ENCODE assay signal across 26 mouse cellular contexts in the genomic region with DNA sequence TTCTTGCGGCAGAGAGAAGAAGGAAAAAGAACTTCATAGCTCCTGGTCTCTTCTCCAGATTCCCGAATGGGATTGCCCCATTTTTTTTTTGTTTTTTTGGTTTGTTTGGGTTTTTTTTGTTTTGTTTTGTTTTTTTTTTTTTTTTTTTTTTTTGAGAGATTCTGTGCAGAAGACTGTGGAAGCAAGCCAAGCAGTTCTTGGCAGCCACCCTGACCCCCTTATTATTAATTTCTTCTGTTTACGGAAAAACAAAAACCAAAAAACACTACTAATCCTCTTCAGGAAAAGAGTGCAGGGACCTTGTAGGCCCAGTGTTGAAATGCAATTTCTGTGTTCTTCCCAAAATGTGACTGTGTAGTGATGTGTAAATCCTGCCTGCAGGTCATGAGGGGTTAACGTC.
DNase-seq lines count a peak whose midpoint lies in the region; ATAC-seq and TF ChIP-seq lines count a peak whose summit lies in the region.
"Had no signal": no experiment of that assay in that cellular context is flagged by ENCODE, and none has a peak within 500 bp of the region (broad histone marks: within the 10 kb centered on the region; RNA-seq: fewer than 3 reads in every experiment).

No protein-coding gene starts in this region.

- no peak overlapping the region for H3K27ac ChIP-seq in kidney, embryonic 16.5 days (ENCODE audit: low read length)
- H3K27ac ChIP-seq in lung, postnatal 0 days (ENCODE audit: low read length) = no peak overlapping the region
- H3K27ac ChIP-seq: embryonic facial prominence, embryonic 12.5 days; embryonic facial prominence, embryonic 15.5 days; gastrocnemius, adult 2 months; heart, adult 2 months; heart, embryonic 10.5 days; heart, embryonic 13.5 days; hindbrain, embryonic 14.5 days had no signal

- no peak overlapping the region for H3K4me3 ChIP-seq in kidney, embryonic 16.5 days (ENCODE audit: low read length)
- H3K4me3 ChIP-seq in lung, postnatal 0 days (ENCODE audit: low read depth, low read length) = no peak overlapping the region
- H3K4me3 ChIP-seq: embryonic facial prominence, embryonic 12.5 days; embryonic facial prominence, embryonic 15.5 days; gastrocnemius, adult 2 months; heart, adult 2 months; heart, embryonic 10.5 days; heart, embryonic 13.5 days had no signal

- no peak overlapping the region for H3K9ac ChIP-seq in kidney, embryonic 16.5 days (replicated peaks; ENCODE audit: low read length)
- no peak overlapping the region for H3K9ac ChIP-seq in lung, postnatal 0 days (replicated peaks; ENCODE audit: low read depth)
- H3K9ac ChIP-seq: embryonic facial prominence, embryonic 12.5 days; embryonic facial prominence, embryonic 15.5 days; forebrain, postnatal 0 days; heart, embryonic 13.5 days; hindbrain, embryonic 14.5 days had no signal

- H3K4me1 ChIP-seq in kidney, embryonic 16.5 days (ENCODE audit: insufficient read depth, low read length) = peaks cover 2% of the 10 kb centered on the region; the same call in 1 of the 2 replicates
- no peaks in the 10 kb centered on the region for H3K4me1 ChIP-seq in lung, postnatal 0 days (ENCODE audit: insufficient read depth, low read depth, low read length)
- H3K4me1 ChIP-seq: embryonic facial prominence, embryonic 12.5 days had no signal

- no peak for TF ChIP-seq EP300 in lung, postnatal 0 days (IDR thresholded peaks at IDR 0.05)

- no peaks in the 10 kb centered on the region for H3K27me3 ChIP-seq in kidney, embryonic 16.5 days (ENCODE audit: insufficient read depth, low read length)
- H3K27me3 ChIP-seq in lung, postnatal 0 days (replicated peaks; ENCODE audit: insufficient read depth, low read length) = no peaks in the 10 kb centered on the region
- H3K27me3 ChIP-seq: embryonic facial prominence, embryonic 12.5 days; embryonic facial prominence, embryonic 15.5 days; heart, embryonic 13.5 days had no signal

- 65% methylated on average over 4 of the region's 4 CpGs for WGBS in kidney, embryonic 16.5 days
- 62% methylated on average over 4 of the region's 4 CpGs for WGBS in lung, postnatal 0 days

- no peaks in the 10 kb centered on the region for H3K36me3 ChIP-seq in kidney, embryonic 16.5 days (ENCODE audit: insufficient read depth, low read length)
- no peaks in the 10 kb centered on the region for H3K36me3 ChIP-seq in lung, postnatal 0 days (ENCODE audit: insufficient read depth, low read length)
- H3K36me3 ChIP-seq: embryonic facial prominence, embryonic 12.5 days; embryonic facial prominence, embryonic 15.5 days; heart, embryonic 10.5 days; heart, embryonic 13.5 days had no signal

- no peak for ATAC-seq in kidney, embryonic 16.5 days (ENCODE audit: low FRiP score, low TSS enrichment)
- ATAC-seq in lung, postnatal 0 days = peak; percentile 41; the same call in 1 of the 2 replicates
- ATAC-seq: activated CD4-positive, CD25-positive, alpha-beta regulatory T cell, adult 4 months; forebrain, embryonic 14.5 days; forebrain, postnatal 0 days had no signal

- DNase-seq in gastrocnemius, postnatal 10 days = peak; percentile 16
- DNase-seq in gastrocnemius, postnatal 25 days = no peak
- peak; percentile 67 for DNase-seq in kidney, postnatal 10 days
- DNase-seq in kidney, postnatal 4 days = peak; percentile 59 to 60
- DNase-seq in kidney, adult 11 months = no peak
- DNase-seq in lung, postnatal 0 days (ENCODE audit: low spot score) = peak; percentile 49
- DNase-seq in lung, postnatal 25 days (ENCODE audit: low spot score) = no peak
- DNase-seq: adrenal gland, postnatal 10 days; cerebellum, adult 11 months; cerebellum, adult 2 months; cerebellum, adult 9-11 months; cerebellum, postnatal 25 days; forebrain, postnatal 0 days; gastrocnemius, adult 2 months; gastrocnemius, postnatal 36 days; heart, adult 2 months; heart, postnatal 14 days; heart, postnatal 4 days had no signal

- TF ChIP-seq CTCF in lung, postnatal 0 days (IDR thresholded peaks at IDR 0.05) = no peak

- no peaks in the 10 kb centered on the region for H3K9me3 ChIP-seq in kidney, embryonic 16.5 days (ENCODE audit: low read length)
- H3K9me3 ChIP-seq in lung, postnatal 0 days (ENCODE audit: low read length) = no peaks in the 10 kb centered on the region
- H3K9me3 ChIP-seq: embryonic facial prominence, embryonic 12.5 days; embryonic facial prominence, embryonic 15.5 days; heart, embryonic 10.5 days; heart, embryonic 13.5 days had no signal

- H3K4me2 ChIP-seq in kidney, embryonic 16.5 days (replicated peaks; ENCODE audit: low read depth, low read length) = no peak overlapping the region
- H3K4me2 ChIP-seq in lung, postnatal 0 days (replicated peaks; ENCODE audit: low read depth, low read length) = no peak overlapping the region
- H3K4me2 ChIP-seq: embryonic facial prominence, embryonic 12.5 days; embryonic facial prominence, embryonic 15.5 days; heart, embryonic 13.5 days; hindbrain, embryonic 14.5 days had no signal

Comparison
In these comparisons a context has a peak if more than half of its experiments do, and no peak if none do; other contexts are left out.
1. DNase-seq: peak in gastrocnemius, postnatal 10 days (single experiment), kidney, postnatal 10 days (single experiment), kidney, postnatal 4 days (2 of 2) and lung, postnatal 0 days (single experiment); none in gastrocnemius, postnatal 25 days (single experiment), kidney, adult 11 months (single experiment) and lung, postnatal 25 days (single experiment).